Mouse (Mus musculus) erythroblast, embryonic 14.5 days (primary cell): ENCODE results near the gene Vps13d.

Experiments
- GATA1 ChIP-seq: IDR thresholded peaks from 2 replicates; pipeline ENCODE4 v1.6.1; 2012; ENCODE audit warnings: low read length, inconsistent platforms, mixed read lengths
- TAL1 ChIP-seq: IDR thresholded peaks from 3 replicates; pipeline ENCODE4 v1.6.1; 2012; ENCODE audit warnings: low read length, inconsistent platforms, mixed read lengths

DNA sequence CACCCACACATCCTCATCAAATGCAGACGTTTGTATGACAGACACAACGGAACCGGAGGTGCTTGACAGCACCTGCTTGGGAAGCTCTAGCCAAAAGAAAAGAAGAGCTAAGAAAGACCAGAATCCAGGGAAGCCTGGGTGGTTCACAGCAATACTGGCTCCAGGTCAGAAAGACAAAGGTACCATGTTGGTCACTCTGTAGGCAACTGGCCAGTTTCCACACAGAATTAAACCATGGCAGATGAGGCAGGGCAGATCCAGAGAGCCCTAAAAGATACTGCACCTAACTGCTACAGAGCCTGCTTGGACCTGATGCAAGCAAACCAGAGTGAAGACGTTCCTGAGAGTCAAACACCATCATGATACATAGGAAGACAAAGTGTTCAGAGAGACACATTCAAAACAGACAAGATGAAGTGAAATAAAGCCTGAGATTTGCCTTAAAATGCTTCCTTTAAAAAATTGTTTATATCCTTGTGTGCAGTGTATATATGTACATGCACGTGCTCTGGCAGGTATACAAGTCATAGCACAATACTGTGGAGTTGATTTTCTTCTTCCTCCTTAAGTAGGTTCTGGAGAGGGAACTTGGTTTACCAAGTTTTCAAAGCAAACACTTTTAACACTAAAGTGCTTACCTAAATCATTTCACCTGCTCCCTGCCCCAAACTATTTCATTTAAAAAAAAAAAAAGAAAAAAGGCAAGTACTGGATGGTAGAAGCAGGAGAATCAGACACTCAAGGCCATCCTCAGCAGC, 44.3 kb downstream of the Vps13d start:
- TF ChIP-seq GATA1, result no peak
- no peak for TF ChIP-seq TAL1
